Mouse (Mus musculus) hindbrain, embryonic 10.5 days (tissue): Measurements from ENCODE around the gene Nudt4. TPM values are rescaled to one million over a fixed set of nuclear protein-coding genes. Genes with fewer than 3 reads are reported as not detected.

Experiments
- DNase-seq: peaks from one replicate; pipeline ENCODE4 v3.0.0-alpha.2; 2017; ENCODE audit warnings: low spot score
- H3K27ac ChIP-seq: fragments of 300-500 bp; sonication (generic); 2 replicates; pipeline ENCODE4 v1.5.1; 2016; ENCODE audit warnings: mild to moderate bottlenecking, moderate library complexity
- H3K27me3 ChIP-seq: fragments of 300-500 bp; sonication (generic); 2 replicates; pipeline ENCODE4 v1.6.1; 2016; ENCODE audit warnings: mild to moderate bottlenecking; ENCODE audit not compliant: poor library complexity, insufficient read depth, severe bottlenecking
- H3K36me3 ChIP-seq: fragments of 300-500 bp; sonication (generic); 2 replicates; pipeline ENCODE4 v1.6.1; 2016; ENCODE audit warnings: mild to moderate bottlenecking, moderate library complexity
- H3K4me1 ChIP-seq: fragments of 300-500 bp; sonication (generic); replicated peaks from 2 replicates; pipeline ENCODE4 v1.6.1; 2016; ENCODE audit warnings: mild to moderate bottlenecking
- H3K4me3 ChIP-seq: fragments of 300-500 bp; sonication (generic); 2 replicates; pipeline ENCODE4 v1.5.1; 2016; ENCODE audit warnings: mild to moderate bottlenecking, moderate library complexity
- H3K9me3 ChIP-seq: fragments of 300-500 bp; sonication (generic); 2 replicates; pipeline ENCODE4 v1.6.1; 2016; ENCODE audit warnings: mild to moderate bottlenecking, moderate library complexity
- WGBS: fragments of 180-500 bp; shearing (Covaris S2); methylation state at CpG from one replicate; pipeline ENCODE4 v1.1.7; 2016; 5-methylcytosine and 5-hydroxymethylcytosine counted together
- polyA plus RNA-seq: library from polyadenylated mRNA; unstranded; fragments of >200 nt; fragmentation: Nextera tagmentation; extraction: Ambion mirVana; gene quantifications from 2 replicates; pipeline ENCODE4 v1.2.1, GENCODE M21; 2016

Gene Nudt4
- polyA plus RNA-seq = 76.4 and 86.5 TPM in 2 replicates

DNA sequence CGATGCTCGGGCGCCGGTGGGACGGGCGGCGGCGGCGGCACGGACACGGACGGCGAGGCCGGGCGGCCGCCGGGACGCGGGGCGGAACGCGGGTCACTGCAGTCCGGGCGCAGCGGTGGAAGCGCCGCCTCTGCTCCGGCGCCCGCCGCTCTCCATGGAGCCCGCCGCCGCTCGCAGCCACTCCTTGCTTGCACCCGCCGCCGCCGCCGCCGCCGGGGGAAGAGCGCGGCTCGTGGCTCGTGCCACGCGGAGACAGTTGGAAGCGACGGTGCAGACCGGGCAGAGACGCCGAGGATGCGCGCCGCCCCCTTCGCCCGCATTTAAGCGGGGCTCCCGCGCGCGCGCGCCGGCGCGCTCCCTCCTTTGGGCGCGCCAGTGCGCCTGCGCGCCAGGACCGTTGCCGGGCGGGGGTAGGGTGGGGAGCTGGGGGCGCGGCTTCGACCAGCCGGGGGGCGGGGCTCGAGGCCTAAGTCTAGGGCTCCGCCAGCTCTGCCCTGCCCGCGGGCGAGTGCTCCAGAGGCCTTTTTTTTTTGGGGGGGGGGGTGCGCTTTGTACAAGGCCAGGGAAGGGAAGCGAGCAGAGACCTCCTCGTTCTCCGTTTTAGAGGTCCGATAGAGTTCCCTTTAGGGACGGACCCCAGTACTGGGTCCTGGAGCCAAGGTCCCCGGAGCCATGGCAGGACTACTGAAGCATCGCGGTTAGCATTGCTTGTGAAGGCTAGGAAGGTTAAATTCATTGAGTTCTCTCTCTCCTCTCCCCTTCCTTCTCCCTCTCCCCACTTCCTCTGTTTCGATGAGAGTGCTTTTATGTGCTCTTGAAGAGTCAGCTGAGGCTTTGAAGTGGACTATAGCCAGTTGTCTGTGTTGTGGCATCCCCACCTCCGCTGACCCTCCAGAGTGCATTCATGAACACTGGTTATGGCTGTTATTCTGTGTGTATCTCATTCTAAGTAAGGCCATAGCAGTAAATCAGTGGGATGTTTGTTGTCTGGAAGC lies at the start of gene Nudt4:
TSS of gene Nudt4 (minus strand) at position 296 of the 995 bp plus-strand sequence.
- Histone ChIP-seq H3K4me1 (peaks cover 53% of the 10 kb centered on the region), H3K36me3 (peaks cover 12% of the 10 kb centered on the region), H3K27me3 (no peaks in the 10 kb centered on the region), H3K9me3 (no peaks in the 10 kb centered on the region), H3K4me3 (peak within 1 kb of the TSS; percentile 94), H3K27ac (peak within 1 kb of the TSS; percentile 98)
- 2% methylated on average over 95 of the region's 97 CpGs for WGBS
- peak; percentile 91 for DNase-seq

DNA sequence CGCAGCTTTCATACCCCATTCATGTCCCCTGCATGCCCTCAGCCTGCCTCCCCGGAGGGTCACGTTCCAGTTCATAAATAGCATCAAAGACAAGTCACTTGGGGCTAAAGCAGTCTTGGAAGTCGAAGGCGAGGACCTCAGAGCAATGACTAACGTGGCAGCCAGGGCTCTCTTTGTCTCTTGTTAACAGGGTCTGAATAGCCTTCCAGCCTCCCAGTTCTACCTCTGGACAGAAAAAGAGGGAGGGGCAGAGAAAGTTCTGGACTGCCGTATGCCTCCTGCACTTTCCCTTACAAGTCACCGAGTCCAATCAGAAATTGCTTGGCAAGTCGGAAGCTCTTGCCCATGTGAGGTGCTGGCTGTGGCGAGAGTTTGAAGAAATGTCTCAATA lies 47.4 kb upstream of the Nudt4 start:
- no peaks in the 10 kb centered on the region for H3K27me3 ChIP-seq
- DNase-seq = peak; percentile 35
- H3K4me1 ChIP-seq = peaks cover 19% of the 10 kb centered on the region
- 30% methylated on average over 10 of the region's 10 CpGs for WGBS
- no peak overlapping the region; the same call in 1 of the 2 replicates for H3K4me3 ChIP-seq
- no peaks in the 10 kb centered on the region for H3K9me3 ChIP-seq
- peak overlapping the region; percentile 68 for H3K27ac ChIP-seq
- no peaks in the 10 kb centered on the region for H3K36me3 ChIP-seq

DNA sequence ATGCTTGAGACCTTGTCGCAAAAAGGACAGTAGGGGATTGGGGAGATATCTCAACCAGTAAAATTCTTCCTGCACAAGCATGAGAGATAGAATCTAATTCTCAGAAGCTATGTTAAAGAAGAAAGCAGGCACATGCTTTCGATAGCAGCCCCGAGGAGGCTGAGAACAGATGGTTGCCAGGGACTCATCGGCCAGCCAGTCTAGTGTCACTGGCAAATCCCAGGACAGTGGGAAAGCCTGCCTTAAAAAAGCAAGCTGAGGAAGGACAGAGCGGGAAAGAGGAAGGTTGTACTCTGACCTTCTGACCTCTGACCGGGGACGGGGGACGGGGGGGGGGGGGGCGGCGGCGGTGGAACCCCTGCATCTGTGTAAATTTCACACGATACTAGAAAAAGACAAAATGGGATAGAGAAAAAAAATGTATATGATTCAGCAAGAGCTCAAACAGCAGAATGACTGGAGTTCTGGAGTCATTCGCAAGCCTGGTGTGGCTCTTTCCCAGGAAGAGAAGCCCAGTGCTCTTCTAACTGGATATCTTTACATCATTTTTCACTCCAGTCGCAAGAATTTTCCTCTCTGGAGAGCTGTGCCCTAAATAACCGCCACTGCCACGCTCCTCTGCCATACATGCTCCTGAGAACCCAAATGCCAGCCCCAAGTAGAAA lies 46.9 kb upstream of the Nudt4 start:
- no peak overlapping the region; the same call in 1 of the 2 replicates for H3K4me3 ChIP-seq
- H3K27ac ChIP-seq = peak overlapping the region; percentile 68
- no peaks in the 10 kb centered on the region for H3K36me3 ChIP-seq
- peak; percentile 32 for DNase-seq
- no peaks in the 10 kb centered on the region for H3K27me3 ChIP-seq
- H3K9me3 ChIP-seq = no peaks in the 10 kb centered on the region
- WGBS = 48% methylated on average over 16 of the region's 16 CpGs
- H3K4me1 ChIP-seq = peaks cover 19% of the 10 kb centered on the region

DNA sequence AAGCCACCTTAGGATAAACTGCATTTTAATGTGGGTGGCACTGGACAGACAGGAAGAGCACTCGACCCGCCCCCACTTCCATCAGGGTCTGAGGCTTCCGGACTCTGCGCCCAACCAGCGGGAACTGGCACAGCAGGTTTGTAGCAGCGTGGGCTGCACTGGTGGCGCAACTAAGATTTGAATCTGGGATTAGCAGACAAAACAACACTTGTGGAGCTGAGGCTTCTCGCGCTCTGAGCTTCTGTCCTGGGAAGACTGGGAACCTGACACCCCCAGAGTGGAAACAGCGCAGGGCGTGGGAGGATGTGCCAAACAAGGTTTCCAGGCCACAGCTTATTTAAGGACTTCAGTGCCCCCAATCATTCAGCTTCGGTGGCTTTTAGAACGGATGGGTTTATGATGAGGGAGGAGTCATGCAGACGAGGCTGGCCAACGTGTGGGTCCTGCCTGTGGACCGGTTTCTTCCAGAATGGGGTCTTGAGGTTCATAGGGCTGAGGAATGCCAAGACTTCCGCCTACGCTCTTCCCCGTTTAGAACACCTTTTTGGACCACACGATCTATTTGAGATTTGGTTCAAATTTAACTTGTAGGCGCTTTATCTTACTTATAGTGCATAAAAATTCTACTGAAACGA lies 41.1 kb upstream of the Nudt4 start:
- 64% methylated on average over 22 of the region's 22 CpGs for WGBS
- H3K4me1 ChIP-seq = peaks cover 8% of the 10 kb centered on the region; the same call in 1 of the 2 replicates
- no peaks in the 10 kb centered on the region for H3K36me3 ChIP-seq
- H3K9me3 ChIP-seq = no peaks in the 10 kb centered on the region
- 0 out of 2 replicates have a peak overlapping the region, but pooled peaks have one; percentile 40 for H3K27ac ChIP-seq
- no peaks in the 10 kb centered on the region for H3K27me3 ChIP-seq
- no peak overlapping the region for H3K4me3 ChIP-seq
- DNase-seq = no peak

DNA sequence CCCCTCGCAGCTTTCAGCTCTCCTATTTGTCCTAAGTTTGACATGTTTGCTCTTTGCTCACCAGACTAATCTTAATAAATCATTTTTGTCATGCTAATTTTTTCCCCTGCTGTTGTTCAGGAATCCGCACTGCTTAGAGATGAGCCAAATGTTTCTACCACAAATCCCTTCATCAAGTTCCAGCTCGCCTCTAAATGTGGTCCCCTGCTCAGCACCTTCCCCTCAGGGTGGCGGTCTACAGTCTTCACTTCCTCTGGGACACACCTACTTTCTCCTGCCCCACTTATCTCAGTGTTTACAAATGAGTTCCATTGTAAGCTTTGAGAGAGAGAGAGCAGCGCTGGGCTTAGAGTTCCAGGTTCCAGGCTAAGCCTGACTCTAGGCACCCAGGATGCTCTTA lies 36.6 kb upstream of the Nudt4 start:
- Histone ChIP-seq H3K27ac (no peak overlapping the region), H3K9me3 (no peaks in the 10 kb centered on the region), H3K4me3 (no peak overlapping the region), H3K4me1 (peaks cover 25% of the 10 kb centered on the region), H3K36me3 (no peaks in the 10 kb centered on the region), H3K27me3 (no peaks in the 10 kb centered on the region)
- WGBS = 51% methylated on average over 5 of the region's 5 CpGs
- no peak for DNase-seq

DNA sequence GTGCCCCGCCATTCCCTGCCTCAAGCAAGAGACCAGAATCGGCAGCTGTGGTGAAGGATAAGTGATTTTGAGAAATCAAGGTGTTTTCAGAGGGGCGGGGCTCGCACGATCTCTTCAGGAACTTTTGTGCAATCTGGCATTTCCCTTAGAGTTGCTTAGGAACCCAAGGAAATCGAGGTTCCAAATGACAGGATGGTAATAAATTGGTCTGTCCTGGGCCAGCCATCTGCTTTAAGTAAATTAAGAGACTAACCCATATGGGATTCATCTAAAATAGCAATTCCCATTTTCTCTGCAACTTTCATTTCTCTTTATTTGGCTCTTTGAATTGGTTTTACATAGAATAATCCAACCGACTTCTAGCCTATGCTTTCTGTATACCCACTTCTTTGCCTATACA lies 35.8 kb upstream of the Nudt4 start:
- Histone ChIP-seq H3K4me3 (no peak overlapping the region), H3K4me1 (peaks cover 25% of the 10 kb centered on the region), H3K27ac (no peak overlapping the region), H3K36me3 (no peaks in the 10 kb centered on the region), H3K27me3 (peaks cover 4% of the 10 kb centered on the region; the same call in 1 of the 2 replicates), H3K9me3 (no peaks in the 10 kb centered on the region)
- no peak for DNase-seq
- 94% methylated on average over 7 of the region's 7 CpGs for WGBS

DNA sequence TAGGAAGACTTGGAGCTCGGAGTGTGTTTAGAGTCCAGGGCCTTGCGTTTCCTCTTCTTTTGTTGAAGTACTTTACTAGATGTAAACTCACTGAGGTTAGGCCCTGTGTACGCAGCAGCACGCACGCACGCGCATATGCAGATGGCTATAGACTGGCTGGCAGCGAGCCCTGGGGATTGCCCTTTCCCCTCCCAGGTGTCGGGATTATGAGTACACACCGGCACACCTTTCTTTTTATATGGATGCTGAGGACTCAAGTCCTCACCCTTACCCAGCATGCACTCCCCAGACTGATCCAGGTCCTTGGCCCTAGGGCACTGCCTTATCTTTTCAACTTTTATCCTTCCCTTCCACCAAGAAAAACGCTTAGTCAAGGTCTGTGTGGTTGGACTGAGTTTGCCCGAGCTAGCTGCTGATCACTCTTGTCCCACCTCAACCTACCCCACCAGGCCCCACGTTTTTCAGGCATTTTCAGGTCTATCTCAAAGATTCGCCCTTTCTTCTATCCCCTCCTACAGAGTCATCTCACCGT lies 34.2 kb upstream of the Nudt4 start:
- Histone ChIP-seq H3K4me1 (peaks cover 31% of the 10 kb centered on the region), H3K27ac (0 out of 2 replicates have a peak overlapping the region, but pooled peaks have one; percentile 42), H3K36me3 (no peaks in the 10 kb centered on the region), H3K4me3 (no peak overlapping the region), H3K27me3 (peaks cover 19% of the 10 kb centered on the region), H3K9me3 (no peaks in the 10 kb centered on the region)
- DNase-seq = no peak
- WGBS = 73% methylated on average over 15 of the region's 15 CpGs

DNA sequence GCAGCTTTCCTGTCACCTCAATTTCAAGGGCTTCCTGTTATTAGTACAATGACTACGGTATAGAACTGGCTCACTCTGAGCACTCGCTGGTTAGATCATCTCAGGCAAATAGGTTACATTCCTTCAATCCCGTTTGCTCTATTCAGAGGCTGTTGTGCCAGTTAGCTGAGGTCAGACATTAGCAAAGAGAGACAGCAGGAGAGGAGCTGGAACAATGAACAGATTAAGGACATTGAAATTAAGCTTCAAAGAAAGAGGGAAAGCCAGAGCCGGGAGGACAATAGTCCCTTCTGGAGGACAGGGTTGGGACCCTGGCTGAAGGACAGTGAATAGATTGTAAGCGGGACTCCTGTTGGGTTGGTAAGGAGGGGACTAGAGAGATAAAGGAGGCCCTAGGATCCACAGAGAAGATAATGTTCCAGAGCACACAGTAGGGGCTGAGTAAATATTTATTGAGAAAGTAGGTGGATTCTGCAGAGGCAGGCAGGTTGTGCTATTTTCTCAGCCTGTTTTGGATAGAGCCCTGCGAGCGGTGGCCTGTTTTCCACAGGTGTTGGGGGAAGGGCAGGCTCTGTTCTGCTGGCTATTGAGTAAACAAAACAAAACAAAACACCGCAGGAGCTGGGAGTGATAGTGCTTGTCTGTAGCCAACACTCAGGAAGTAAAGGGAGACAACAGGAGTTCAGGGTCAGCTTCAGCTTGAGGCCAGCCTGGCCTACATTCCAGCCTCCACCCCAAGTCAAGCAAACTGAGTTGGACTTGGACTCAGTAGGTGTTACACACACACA lies 32.1 kb upstream of the Nudt4 start:
- peaks cover 27% of the 10 kb centered on the region for H3K27me3 ChIP-seq
- H3K4me3 ChIP-seq = no peak overlapping the region
- H3K27ac ChIP-seq = peak overlapping the region; percentile 65
- WGBS = 8% methylated on average over 8 of the region's 8 CpGs
- peak; percentile 20 for DNase-seq
- H3K4me1 ChIP-seq = peaks cover 31% of the 10 kb centered on the region
- H3K36me3 ChIP-seq = no peaks in the 10 kb centered on the region
- no peaks in the 10 kb centered on the region for H3K9me3 ChIP-seq

DNA sequence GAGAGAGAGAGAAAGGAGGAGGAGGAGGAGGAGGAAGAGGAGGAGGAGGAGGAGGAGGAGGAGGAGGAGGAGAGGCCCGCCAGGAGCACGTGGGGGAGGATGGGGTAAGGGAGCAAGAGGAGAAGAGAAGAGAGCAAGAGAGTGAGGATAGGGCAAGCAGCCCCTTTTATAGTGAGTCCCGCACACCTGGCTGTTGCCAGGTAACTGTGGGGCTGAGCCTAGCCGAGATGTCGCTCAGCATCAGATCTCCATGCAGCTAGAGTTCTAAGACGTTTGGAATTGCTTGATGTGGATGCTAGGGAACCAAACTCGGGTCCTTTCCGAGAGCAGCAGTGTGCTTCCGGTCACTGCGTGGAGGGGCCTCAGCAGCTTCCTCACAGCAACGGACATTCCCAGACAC lies 30.5 kb upstream of the Nudt4 start:
- Histone ChIP-seq H3K4me3 (no peak overlapping the region), H3K4me1 (peaks cover 28% of the 10 kb centered on the region), H3K27me3 (peaks cover 27% of the 10 kb centered on the region), H3K9me3 (no peaks in the 10 kb centered on the region), H3K36me3 (no peaks in the 10 kb centered on the region), H3K27ac (no peak overlapping the region)
- no peak for DNase-seq
- 37% methylated on average over 11 of the region's 11 CpGs for WGBS

DNA sequence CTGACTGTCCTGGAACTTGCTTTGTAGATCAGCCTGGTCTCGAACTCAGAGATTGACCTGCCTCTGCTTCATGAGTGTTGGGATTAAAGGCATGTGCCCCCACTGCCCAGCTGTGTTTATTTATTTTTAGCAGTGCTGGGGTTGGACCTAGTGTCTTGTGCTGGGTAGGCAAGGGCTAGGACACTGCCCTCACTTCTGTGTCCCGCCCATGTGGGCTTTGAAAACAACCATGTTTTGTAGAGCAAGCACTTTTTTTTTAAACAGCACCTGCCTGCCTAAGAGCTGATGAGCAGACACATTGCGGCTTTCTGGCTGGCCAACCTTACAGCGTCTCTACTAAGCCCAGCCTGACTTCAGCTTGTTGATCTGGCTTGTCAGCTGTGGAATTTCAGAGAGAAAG lies 27.3 kb upstream of the Nudt4 start:
- peaks cover 27% of the 10 kb centered on the region for H3K27me3 ChIP-seq

DNA sequence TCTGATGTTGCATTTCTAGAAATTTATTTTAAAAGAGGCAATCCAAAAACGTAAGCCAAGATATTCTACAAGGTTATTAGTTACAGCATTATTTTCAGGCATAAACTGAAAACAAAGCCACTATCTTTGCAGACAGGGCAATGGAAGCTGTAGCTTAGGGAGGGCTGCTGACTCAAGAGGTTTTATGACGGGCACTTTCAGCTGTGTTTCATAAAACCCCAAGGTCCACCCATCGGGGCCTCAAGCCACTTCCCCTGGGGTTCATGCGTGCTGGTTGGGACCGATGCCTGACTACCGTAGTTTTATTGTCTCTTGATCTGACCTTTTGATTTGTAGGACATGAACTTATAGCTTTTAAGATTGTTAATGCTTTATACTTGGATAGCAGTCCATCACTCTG lies 26.2 kb upstream of the Nudt4 start:
- 94% methylated on average over 6 of the region's 6 CpGs for WGBS
- Histone ChIP-seq H3K27me3 (peaks cover 27% of the 10 kb centered on the region), H3K36me3 (no peaks in the 10 kb centered on the region), H3K4me3 (no peak overlapping the region), H3K4me1 (peaks cover 13% of the 10 kb centered on the region), H3K27ac (no peak overlapping the region), H3K9me3 (0 out of 2 replicates have a peak, but pooled peaks cover 3% of the 10 kb centered on the region)
- DNase-seq = no peak

More for the DNA sequence above, 27.3 kb upstream of the Nudt4 start:
- DNase-seq = no peak
- H3K9me3 ChIP-seq = 0 out of 2 replicates have a peak, but pooled peaks cover 3% of the 10 kb centered on the region
- H3K27ac ChIP-seq = no peak overlapping the region
- H3K36me3 ChIP-seq = no peaks in the 10 kb centered on the region
- peaks cover 24% of the 10 kb centered on the region for H3K4me1 ChIP-seq
- 84% methylated on average over 4 of the region's 4 CpGs for whole genome bisulfite sequencing
- no peak overlapping the region for H3K4me3 ChIP-seq

DNA sequence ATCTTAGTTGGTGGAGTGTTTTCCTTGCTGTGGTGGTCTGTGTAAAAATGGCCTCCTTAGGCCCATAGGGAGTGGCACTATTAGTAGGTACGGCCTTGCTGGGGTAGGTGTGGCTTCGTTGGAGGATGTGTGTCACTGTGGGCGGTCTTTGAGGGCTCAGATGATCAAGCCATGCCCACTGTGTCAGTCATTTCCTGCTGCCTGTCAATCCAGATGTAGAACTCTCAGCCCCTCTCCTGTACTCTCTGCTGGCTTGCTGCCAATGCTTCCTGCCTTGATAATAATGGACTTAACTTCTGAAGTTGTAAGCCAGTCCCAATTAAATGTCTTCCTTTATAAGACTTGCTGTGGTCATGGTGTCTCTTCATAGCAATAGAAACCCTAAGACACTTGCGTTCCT lies 25.2 kb upstream of the Nudt4 start:
- no peaks in the 10 kb centered on the region for H3K36me3 ChIP-seq
- H3K9me3 ChIP-seq = 0 out of 2 replicates have a peak, but pooled peaks cover 3% of the 10 kb centered on the region
- H3K4me1 ChIP-seq = peaks cover 6% of the 10 kb centered on the region; the same call in 1 of the 2 replicates
- no peak overlapping the region for H3K4me3 ChIP-seq
- DNase-seq = no peak
- H3K27ac ChIP-seq = no peak overlapping the region
- H3K27me3 ChIP-seq = peaks cover 17% of the 10 kb centered on the region
- 96% methylated on average over 4 of the region's 4 CpGs for WGBS
